Mouse (Mus musculus): ENCODE measurements around the gene AL731706.2. TPM values are rescaled to one million over a fixed set of nuclear protein-coding genes. Genes with fewer than 3 reads are reported as not detected.

AL731706.2 gene
- 6.1 TPM in 1 of 2 replicates, not detected in the other for polyA plus RNA-seq (2012; rRNA removed)

DNA sequence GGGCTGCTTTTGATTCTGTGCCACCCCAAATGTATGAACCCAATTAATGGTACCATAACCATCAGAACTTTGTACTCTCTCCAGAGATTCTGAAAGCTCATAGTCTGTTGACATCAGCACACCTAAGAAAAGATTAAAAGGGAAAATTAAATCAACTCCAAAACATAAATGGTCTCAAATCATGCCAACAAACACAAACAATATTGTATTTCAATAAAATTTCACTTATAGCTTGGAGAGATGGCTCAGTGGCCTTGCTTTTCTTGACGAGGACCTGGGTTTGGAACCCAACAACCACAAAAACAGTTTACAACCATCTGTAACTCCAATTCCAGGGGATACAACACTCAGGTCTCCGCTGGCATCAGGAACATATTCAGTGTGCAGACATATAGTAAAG lies at the start of gene AL731706.2:
Gene AL731706.2 (minus strand): TSS at position 101 of the 400 bp plus-strand sequence.

DNA sequence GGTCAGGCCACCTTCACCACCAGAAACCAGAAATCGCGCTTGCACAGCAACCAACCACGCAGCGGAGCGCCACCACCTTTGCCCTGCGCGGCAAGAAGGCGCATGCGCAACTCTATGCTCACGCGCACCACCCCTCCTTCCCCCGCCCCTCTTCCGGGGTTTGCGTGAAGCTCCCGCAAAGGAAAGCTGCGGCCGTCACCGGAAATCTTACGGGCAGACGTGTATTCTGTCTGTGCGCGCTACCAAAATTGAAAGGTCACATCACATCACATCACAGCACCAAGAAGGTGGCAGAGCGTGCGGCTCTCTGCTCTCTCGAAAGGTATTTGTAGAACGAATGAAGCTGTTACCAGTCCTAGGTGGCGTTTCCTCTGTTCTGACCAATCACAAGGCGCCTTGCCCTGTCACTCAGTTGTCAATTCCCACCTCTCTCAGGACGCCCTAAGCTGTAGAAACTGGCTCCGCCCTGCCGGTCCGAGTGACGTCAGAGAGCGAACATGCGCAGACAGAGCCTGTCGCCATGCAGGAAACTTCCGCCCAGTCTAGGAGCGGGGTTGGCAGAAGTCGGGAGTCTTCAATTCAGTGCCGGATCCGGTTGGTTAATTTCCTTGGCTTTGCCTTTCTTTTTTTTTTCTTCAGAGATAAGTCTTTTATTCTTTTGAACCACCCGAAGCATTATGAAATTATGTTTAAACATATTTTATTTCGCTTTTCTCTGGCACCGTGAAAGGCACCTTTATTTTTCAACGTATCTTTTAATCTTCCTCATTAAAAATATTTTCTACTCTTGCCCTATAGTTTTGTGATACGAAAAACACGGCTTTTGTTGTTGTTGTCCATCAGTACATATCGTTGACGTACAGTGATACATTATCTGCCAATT lies 5.8 kb upstream of the AL731706.2 start, which contains the start of the genes Slx4ip, AL731706.1 and Mkks:
Gene Slx4ip (plus strand): TSS at position 151 of the 883 bp plus-strand sequence.
Gene AL731706.1 (minus strand): TSS at position 322 of the 883 bp plus-strand sequence.
Gene Mkks (minus strand): TSS at position 322 of the 883 bp plus-strand sequence.

Other genes starting within 250 kb of the AL731706.2 start
- gene Snap25, start 172.2 kb downstream of the AL731706.2 start, polyA plus RNA-seq (2012; rRNA removed) = 0.01 and 0.05 TPM in 2 replicates
- 0.95 and 1.0 TPM in 2 replicates for gene Slx4ip, start 5.5 kb upstream of the AL731706.2 start, polyA plus RNA-seq (2012; rRNA removed)
- 13.7 and 16.1 TPM in 2 replicates for gene AL731706.1, start 5.7 kb upstream of the AL731706.2 start, polyA plus RNA-seq (2012; rRNA removed)
- 3.1 and 3.3 TPM in 2 replicates for gene Mkks, start 5.7 kb upstream of the AL731706.2 start, polyA plus RNA-seq (2012; rRNA removed)
- gene Jag1, start 231.0 kb upstream of the AL731706.2 start, polyA plus RNA-seq (2012; rRNA removed) = 0.85 TPM in 2 replicates